Mouse (Mus musculus) forebrain, embryonic 12.5 days (tissue): ENCODE results near the gene Rnaset2a. TPM values are rescaled to one million over a fixed set of nuclear protein-coding genes. Genes with fewer than 3 reads are reported as not detected.
"Not testable (repeated sequence)": the region's sequence is repeated elsewhere in the genome, so short reads cannot be mapped to it uniquely, and the experiment has no call there.

Experiments
- ATAC-seq: fragments of 200-750 bp; cut with Nextera tagmentation; 2 replicates; pipeline ENCODE4 v1.8.0; 2017; ENCODE audit warnings: moderate TSS enrichment; ENCODE audit not compliant: low FRiP score
- H3K27ac ChIP-seq: fragments of 300-500 bp; sonication (generic); 2 replicates; pipeline ENCODE4 v1.5.1; 2016; ENCODE audit warnings: mild to moderate bottlenecking
- H3K27me3 ChIP-seq: fragments of 300-500 bp; sonication (generic); 2 replicates; pipeline ENCODE4 v1.6.1; 2016; ENCODE audit warnings: mild to moderate bottlenecking
- H3K36me3 ChIP-seq: fragments of 300-500 bp; sonication (generic); replicated peaks from 2 replicates; pipeline ENCODE4 v1.6.1; 2016; ENCODE audit warnings: mild to moderate bottlenecking
- H3K4me1 ChIP-seq: fragments of 300-500 bp; sonication (generic); 2 replicates; pipeline ENCODE4 v1.6.1; 2016
- H3K4me2 ChIP-seq: fragments of 300-500 bp; sonication (generic); 2 replicates; pipeline ENCODE4 v1.6.1; 2016; ENCODE audit warnings: mild to moderate bottlenecking, moderate library complexity
- H3K4me3 ChIP-seq: fragments of 300-500 bp; sonication (generic); replicated peaks from 2 replicates; pipeline ENCODE4 v1.5.1; 2016; ENCODE audit warnings: mild to moderate bottlenecking
- H3K9ac ChIP-seq: fragments of 300-500 bp; sonication (generic); 2 replicates; pipeline ENCODE4 v1.6.1; 2016; ENCODE audit warnings: mild to moderate bottlenecking
- H3K9me3 ChIP-seq: fragments of 300-500 bp; sonication (generic); 2 replicates; pipeline ENCODE4 v1.6.1; 2016
- WGBS: fragments of 180-500 bp; shearing (Covaris S2); methylation state at CpG from one replicate; pipeline ENCODE4 v1.1.7; 2016; 5-methylcytosine and 5-hydroxymethylcytosine counted together
- polyA plus RNA-seq: library from polyadenylated mRNA; unstranded; fragments of >200 nt; fragmentation: Nextera tagmentation; extraction: Ambion mirVana; gene quantifications from 2 replicates; pipeline ENCODE4 v1.2.1, GENCODE M21; 2016

Gene Rnaset2a
- polyA plus RNA-seq, 1 experiment from 2014 or later: 14.6 TPM

DNA sequence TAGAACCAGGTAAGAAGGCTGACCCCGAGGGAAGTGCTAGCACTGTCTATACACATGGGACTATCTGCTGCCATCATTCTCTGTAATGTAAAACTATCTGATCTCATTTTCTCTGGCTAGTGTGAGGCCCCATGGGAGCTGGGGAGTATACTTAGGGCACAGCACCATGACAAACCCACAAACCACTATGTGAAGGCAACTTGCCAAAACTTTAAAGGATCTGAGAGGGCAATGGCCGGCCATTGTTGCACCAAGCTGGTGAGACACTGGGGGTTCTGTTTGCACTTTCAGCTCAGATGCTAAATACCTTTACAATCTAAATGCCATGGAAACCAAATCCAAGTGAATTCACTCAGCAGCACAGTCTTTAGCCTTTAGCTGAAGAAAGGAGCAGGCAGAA is 78.0 kb downstream of the Rnaset2a start:
- not testable (repeated sequence) for H3K4me1 ChIP-seq, ATAC-seq, H3K9me3 ChIP-seq, H3K27ac ChIP-seq, H3K4me2 ChIP-seq, H3K27me3 ChIP-seq, H3K4me3 ChIP-seq, H3K9ac ChIP-seq, H3K36me3 ChIP-seq
- WGBS: 90% methylated on average over 2 of the region's 2 CpGs

Other genes with a start within 250 kb of the Rnaset2a start
- gene Tagap, start 222.1 kb downstream of the Rnaset2a start, polyA plus RNA-seq: 0.37 and 0.40 TPM in 2 replicates
- 51.7 and 58.6 TPM in 2 replicates for gene Rsph3a, start 202.5 kb downstream of the Rnaset2a start, polyA plus RNA-seq
- gene Gm49673, start 309 bp downstream of the Rnaset2a start, polyA plus RNA-seq: 0.23 and 0.29 TPM in 2 replicates
- gene Fgfr1op, start 17.4 kb upstream of the Rnaset2a start, polyA plus RNA-seq: 39.6 and 41.6 TPM in 2 replicates
- not detected in 2 replicates for gene Ccr6, start 87.9 kb upstream of the Rnaset2a start, polyA plus RNA-seq
- 122 and 124 TPM in 2 replicates for gene Mpc1, start 134.8 kb upstream of the Rnaset2a start, polyA plus RNA-seq
- gene Sft2d1, start 163.0 kb upstream of the Rnaset2a start, polyA plus RNA-seq: 86.3 and 87.8 TPM in 2 replicates
- 3.7 and 4.1 TPM in 2 replicates for gene Prr18, start 189.4 kb upstream of the Rnaset2a start, polyA plus RNA-seq
- gene T2, start 207.9 kb upstream of the Rnaset2a start, polyA plus RNA-seq: 0.44 and 0.55 TPM in 2 replicates